Comparison of ENCODE assay signal across 10 mouse cellular contexts in the genomic region with DNA sequence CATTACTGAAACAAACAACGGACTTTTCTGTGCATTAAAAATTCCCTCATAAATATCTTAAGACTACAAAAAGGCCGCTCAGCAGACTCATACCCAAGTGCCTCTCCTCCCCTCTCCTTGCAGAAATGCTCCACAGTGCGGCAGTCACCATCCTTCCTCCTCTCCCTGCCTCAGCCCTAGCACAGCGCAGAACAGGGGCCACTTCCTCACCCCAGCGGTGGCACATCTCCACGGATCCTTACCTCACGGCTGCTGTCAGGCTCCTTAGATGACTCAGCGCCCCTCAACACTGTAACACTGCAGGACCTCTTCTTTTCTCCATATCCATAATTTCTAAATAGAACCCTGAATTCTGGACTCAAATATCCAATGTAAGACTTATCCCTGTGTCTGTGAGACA. TPM values are rescaled to one million over a fixed set of nuclear protein-coding genes. Genes with fewer than 3 reads are reported as not detected.
DNase-seq lines count a peak whose midpoint lies in the region; ATAC-seq and TF ChIP-seq lines count a peak whose summit lies in the region.
"Had no signal": no experiment of that assay in that cellular context is flagged by ENCODE, and none has a peak within 500 bp of the region (broad histone marks: within the 10 kb centered on the region; RNA-seq: fewer than 3 reads in every experiment).

No protein-coding gene starts in this region.

- TF ChIP-seq CTCF in intestine, postnatal 0 days (IDR thresholded peaks at IDR 0.05; ENCODE audit: low read depth), result peak; percentile 33

- ATAC-seq in intestine, embryonic 15.5 days, result peak; percentile 44; the same call in 1 of the 2 replicates
- no peak for ATAC-seq in intestine, embryonic 16.5 days
- 0 out of 2 replicates have a peak, but pooled peaks have one; percentile 29 for ATAC-seq in intestine, postnatal 0 days
- ATAC-seq in neural tube, embryonic 15.5 days (ENCODE audit: low FRiP score), result 0 out of 2 replicates have a peak, but pooled peaks have one; percentile 26

- WGBS in intestine, embryonic 15.5 days, result 56% methylated on average over 8 of the region's 8 CpGs
- WGBS in intestine, embryonic 16.5 days, result 55% methylated on average over 8 of the region's 8 CpGs
- 43% methylated on average over 8 of the region's 8 CpGs for WGBS in intestine, postnatal 0 days
- 58% methylated on average over 8 of the region's 8 CpGs for whole genome bisulfite sequencing in neural tube, embryonic 15.5 days

- no peak overlapping the region for H3K27ac ChIP-seq in intestine, embryonic 15.5 days
- H3K27ac ChIP-seq in intestine, embryonic 16.5 days (ENCODE audit: low read length), result no peak overlapping the region
- no peak overlapping the region for H3K27ac ChIP-seq in ES-E14 (ENCODE audit: insufficient read depth, low read depth, low read length, poor library complexity, severe bottlenecking)
- no peak overlapping the region for H3K27ac ChIP-seq in intestine, postnatal 0 days (ENCODE audit: low read depth, low read length)
- H3K27ac ChIP-seq in neural tube, embryonic 15.5 days (replicated peaks), result peak overlapping the region; percentile 25; the same call in 1 of the 2 replicates

- no peak overlapping the region for H3K9ac ChIP-seq in intestine, embryonic 15.5 days
- no peak overlapping the region for H3K9ac ChIP-seq in intestine, embryonic 16.5 days (ENCODE audit: low read depth, low read length)
- no peak overlapping the region for H3K9ac ChIP-seq in ES-E14 (ENCODE audit: insufficient read depth, low read depth, low read length, poor library complexity, severe bottlenecking)
- no peak overlapping the region for H3K9ac ChIP-seq in intestine, postnatal 0 days (ENCODE audit: low read depth, low read length)
- H3K9ac ChIP-seq in neural tube, embryonic 15.5 days (replicated peaks), result no peak overlapping the region

- DNase-seq in ES-E14 (ENCODE audit: low read depth, low spot score), result no peak
- no peak for DNase-seq in cerebellum, adult 11 months
- no peak for DNase-seq in adrenal gland, adult 2 months
- no peak for DNase-seq in heart, postnatal 14 days
- DNase-seq: kidney, adult 18-20 months; lung, adult 18-20 months had no signal

- peaks cover 29% of the 10 kb centered on the region for H3K4me1 ChIP-seq in intestine, embryonic 15.5 days (replicated peaks)
- H3K4me1 ChIP-seq in intestine, embryonic 16.5 days (ENCODE audit: control insufficient read depth, insufficient read depth, low read length), result peaks cover 30% of the 10 kb centered on the region
- peaks cover 8 to 16% of the 10 kb centered on the region in 2 experiments; a peak in 3 of 4 replicates for H3K4me1 ChIP-seq in ES-E14 (ENCODE audit: control insufficient read depth in 2 of 2, insufficient read depth in 2 of 2, low read length in 2 of 2, poor library complexity in 1 of 2)
- H3K4me1 ChIP-seq in intestine, postnatal 0 days (replicated peaks; ENCODE audit: control insufficient read depth, insufficient read depth, low read length), result peaks cover 17% of the 10 kb centered on the region; the same call in 1 of the 2 replicates
- H3K4me1 ChIP-seq in neural tube, embryonic 15.5 days, result peaks cover 68% of the 10 kb centered on the region

- H3K9me3 ChIP-seq in intestine, embryonic 15.5 days, result no peaks in the 10 kb centered on the region
- no peaks in the 10 kb centered on the region for H3K9me3 ChIP-seq in intestine, embryonic 16.5 days (ENCODE audit: control insufficient read depth, low read length)
- no peaks in the 10 kb centered on the region for H3K9me3 ChIP-seq in ES-E14 (ENCODE audit: control insufficient read depth, insufficient read depth, low read depth, low read length)
- no peaks in the 10 kb centered on the region for H3K9me3 ChIP-seq in intestine, postnatal 0 days (ENCODE audit: control insufficient read depth)
- no peaks in the 10 kb centered on the region for H3K9me3 ChIP-seq in neural tube, embryonic 15.5 days (replicated peaks)

- intact Hi-C loops in heart, postnatal 14 days (cut with DNase I), result no loop called here

- no peaks in the 10 kb centered on the region for H3K27me3 ChIP-seq in intestine, embryonic 15.5 days (replicated peaks)
- H3K27me3 ChIP-seq in intestine, embryonic 16.5 days (replicated peaks; ENCODE audit: control insufficient read depth, insufficient read depth, low read length), result no peaks in the 10 kb centered on the region
- no peaks in the 10 kb centered on the region for H3K27me3 ChIP-seq in intestine, postnatal 0 days (replicated peaks; ENCODE audit: control insufficient read depth, insufficient read depth, low read length)
- no peaks in the 10 kb centered on the region for H3K27me3 ChIP-seq in neural tube, embryonic 15.5 days (replicated peaks)

- in situ Hi-C loops in ES-E14 (cut with MboI; ENCODE audit: low sequenced_read_pairs in 2 of 2, unreplicated experiment in 2 of 2), result no loop called here

- no peaks in the 10 kb centered on the region for H3K36me3 ChIP-seq in intestine, embryonic 15.5 days
- no peaks in the 10 kb centered on the region for H3K36me3 ChIP-seq in intestine, embryonic 16.5 days (ENCODE audit: control insufficient read depth, insufficient read depth, low read length)
- no peaks in the 10 kb centered on the region for H3K36me3 ChIP-seq in ES-E14 (ENCODE audit: control insufficient read depth, insufficient read depth, low read length, poor library complexity, severe bottlenecking)
- H3K36me3 ChIP-seq in intestine, postnatal 0 days (ENCODE audit: control insufficient read depth, insufficient read depth), result no peaks in the 10 kb centered on the region
- H3K36me3 ChIP-seq in neural tube, embryonic 15.5 days, result no peaks in the 10 kb centered on the region

- H3K4me3 ChIP-seq in intestine, embryonic 15.5 days (replicated peaks), result no peak overlapping the region
- H3K4me3 ChIP-seq in intestine, embryonic 16.5 days (ENCODE audit: low read length), result no peak overlapping the region
- no peak overlapping the region for H3K4me3 ChIP-seq in ES-E14 (ENCODE audit: insufficient read depth in 1 of 2, low read depth in 1 of 2, low read length in 2 of 2, poor library complexity in 1 of 2, severe bottlenecking in 1 of 2)
- no peak overlapping the region for H3K4me3 ChIP-seq in intestine, postnatal 0 days (ENCODE audit: low read depth, low read length)
- H3K4me3 ChIP-seq in neural tube, embryonic 15.5 days (replicated peaks), result no peak overlapping the region

- no peak overlapping the region for H3K4me2 ChIP-seq in intestine, embryonic 15.5 days (replicated peaks)
- no peak overlapping the region for H3K4me2 ChIP-seq in intestine, embryonic 16.5 days (ENCODE audit: low read depth, low read length)
- no peak overlapping the region for H3K4me2 ChIP-seq in intestine, postnatal 0 days (replicated peaks; ENCODE audit: low read depth)
- no peak overlapping the region for H3K4me2 ChIP-seq in neural tube, embryonic 15.5 days

TF ChIP-seq in ES-E14, 5 proteins besides CTCF, POLR2A, EP300 and RAD21:
- 0 out of 2 replicates have a peak, but pooled peaks have one; percentile 6 for TF ChIP-seq MAFK (IDR thresholded peaks at IDR 0.05; ENCODE audit: insufficient read depth, low read depth, low read length)
- no peak for TF ChIP-seq ZC3H11A (IDR thresholded peaks at IDR 0.05; ENCODE audit: borderline replicate concordance, low read depth, low read length)
- no peak for TF ChIP-seq ZNF384 (IDR thresholded peaks at IDR 0.05; ENCODE audit: low read depth, low read length)
- no peak for TF ChIP-seq HCFC1 (IDR thresholded peaks at IDR 0.05; ENCODE audit: borderline replicate concordance, insufficient read depth, low read length)

RNA-seq across cellular contexts. Expression of gene Tnpo1, which starts 13.6 kb away (rescaled TPM):
- 60.3 and 67.6 TPM in 2 replicates for polyA plus RNA-seq in intestine, embryonic 15.5 days (2015; fragmentation: Nextera tagmentation; extraction: Ambion mirVana)
- 49.7 and 50.7 TPM in 2 replicates for polyA plus RNA-seq in intestine, embryonic 16.5 days (2015; fragmentation: Nextera tagmentation; extraction: Ambion mirVana)
- total RNA-seq in ES-E14 (2012; rRNA removed), result 133 and 148 TPM in 2 replicates
- polyA plus RNA-seq in intestine, postnatal 0 days (2015; fragmentation: Nextera tagmentation; extraction: Ambion mirVana), result 24.3 and 24.5 TPM in 2 replicates
- 41.1 and 46.6 TPM in 2 replicates for polyA plus RNA-seq in neural tube, embryonic 15.5 days (2015; fragmentation: Nextera tagmentation; extraction: Ambion mirVana)
- 100 to 1,000 TPM; 126 to 127 TPM for total RNA-seq in adrenal gland, adult 2 months (2021)
- polyA plus RNA-seq in adrenal gland, adult 2 months (2012; rRNA removed), result 7.4 and 9.6 TPM in 2 replicates
- 10 to 100 TPM; 74.0 to 80.5 TPM for total RNA-seq in heart, postnatal 14 days (2021)
